In genomic region chr3:90255194-90255565, GRCm38 (mm10) we compare ENCODE assay signal across 9 mouse cellular contexts. TPM values are rescaled to one million over a fixed set of nuclear protein-coding genes. Genes with fewer than 3 reads are reported as not detected.
DNase-seq lines count a peak whose midpoint lies in the region; ATAC-seq and TF ChIP-seq lines count a peak whose summit lies in the region.
"Had no signal": no experiment of that assay in that cellular context is flagged by ENCODE, and none has a peak within 500 bp of the region (broad histone marks: within the 10 kb centered on the region; RNA-seq: fewer than 3 reads in every experiment).

No protein-coding gene starts in this region.

- DNase-seq in left cerebral cortex, adult 2 months (ENCODE audit: extremely low spot score in 1 of 2, low spot score in 2 of 2), result no peak
- DNase-seq in left cerebral cortex, adult 8-10 months (ENCODE audit: low spot score in 2 of 2), result no peak
- DNase-seq in intestine, embryonic 14.5 days (ENCODE audit: low spot score), result no peak
- DNase-seq in frontal cortex, postnatal 36 days (ENCODE audit: low spot score in 2 of 2), result no peak
- no peak for DNase-seq in gastrocnemius, adult 18-20 months (ENCODE audit: low spot score)

- TF ChIP-seq CTCF in left cerebral cortex, adult 2 months (IDR thresholded peaks at IDR 0.05), result no peak

- H3K4me1 ChIP-seq in embryonic facial prominence, embryonic 12.5 days, result peaks cover 18% of the 10 kb centered on the region
- peaks cover 8% of the 10 kb centered on the region for H3K4me1 ChIP-seq in intestine, embryonic 14.5 days (replicated peaks; ENCODE audit: control insufficient read depth, insufficient read depth, low read length)
- H3K4me1 ChIP-seq in neural tube, embryonic 12.5 days, result peaks cover 15% of the 10 kb centered on the region

- 23% methylated on average over 2 of the region's 2 CpGs for WGBS in embryonic facial prominence, embryonic 12.5 days
- 18% methylated on average over 2 of the region's 2 CpGs for WGBS in intestine, embryonic 14.5 days
- WGBS in neural tube, embryonic 12.5 days, result 19% methylated on average over 2 of the region's 2 CpGs

- no peak overlapping the region; the same call in 1 of the 2 replicates for H3K27ac ChIP-seq in left cerebral cortex, adult 2 months
- H3K27ac ChIP-seq in embryonic facial prominence, embryonic 12.5 days, result peak overlapping the region; percentile 79; the same call in 1 of the 2 replicates
- no peak overlapping the region for H3K27ac ChIP-seq in intestine, embryonic 14.5 days (ENCODE audit: low read depth)
- H3K27ac ChIP-seq in neural tube, embryonic 12.5 days, result no peak overlapping the region

- H3K4me2 ChIP-seq in embryonic facial prominence, embryonic 12.5 days (replicated peaks), result peak overlapping the region; percentile 81
- peak overlapping the region; percentile 91 for H3K4me2 ChIP-seq in intestine, embryonic 14.5 days (ENCODE audit: low read length)
- H3K4me2 ChIP-seq in neural tube, embryonic 12.5 days (replicated peaks), result peak overlapping the region; percentile 83

- peaks cover 42% of the 10 kb centered on the region for H3K36me3 ChIP-seq in embryonic facial prominence, embryonic 12.5 days
- peaks cover 45% of the 10 kb centered on the region for H3K36me3 ChIP-seq in intestine, embryonic 14.5 days (ENCODE audit: control insufficient read depth, insufficient read depth, low read length)
- peaks cover 39% of the 10 kb centered on the region for H3K36me3 ChIP-seq in neural tube, embryonic 12.5 days

- H3K4me3 ChIP-seq in left cerebral cortex, adult 2 months, result peak overlapping the region; percentile 96
- H3K4me3 ChIP-seq in embryonic facial prominence, embryonic 12.5 days, result peak overlapping the region; percentile 88
- peak overlapping the region; percentile 93 for H3K4me3 ChIP-seq in intestine, embryonic 14.5 days (ENCODE audit: low read depth, low read length)
- H3K4me3 ChIP-seq in neural tube, embryonic 12.5 days, result peak overlapping the region; percentile 88

- H3K27me3 ChIP-seq in embryonic facial prominence, embryonic 12.5 days, result no peaks in the 10 kb centered on the region
- no peaks in the 10 kb centered on the region for H3K27me3 ChIP-seq in intestine, embryonic 14.5 days (replicated peaks; ENCODE audit: control insufficient read depth, insufficient read depth, low read length)
- no peaks in the 10 kb centered on the region for H3K27me3 ChIP-seq in neural tube, embryonic 12.5 days (replicated peaks)

- no peaks in the 10 kb centered on the region for H3K9me3 ChIP-seq in embryonic facial prominence, embryonic 12.5 days
- H3K9me3 ChIP-seq in intestine, embryonic 14.5 days (ENCODE audit: control insufficient read depth, low read length), result no peaks in the 10 kb centered on the region
- H3K9me3 ChIP-seq in neural tube, embryonic 12.5 days, result no peaks in the 10 kb centered on the region

- H3K9ac ChIP-seq in embryonic facial prominence, embryonic 12.5 days, result peak overlapping the region; percentile 88
- H3K9ac ChIP-seq in intestine, embryonic 14.5 days (ENCODE audit: low read length), result peak overlapping the region; percentile 88
- peak overlapping the region; percentile 88 for H3K9ac ChIP-seq in neural tube, embryonic 12.5 days

- intact Hi-C loops in left cerebral cortex, adult 2 months (cut with DNase I), result no loop called here

- no peak for ATAC-seq in embryonic facial prominence, embryonic 12.5 days (ENCODE audit: insufficient number of reproducible peaks, insufficient read depth, low FRiP score, low TSS enrichment)
- ATAC-seq in intestine, embryonic 14.5 days (replicated peaks; ENCODE audit: low FRiP score, low TSS enrichment, low read depth), result no peak
- no peak for ATAC-seq in neural tube, embryonic 12.5 days (ENCODE audit: low FRiP score, low read depth)
- ATAC-seq in cerebellum, adult (ENCODE audit: insufficient number of reproducible peaks, low FRiP score, low TSS enrichment), result no peak

RNA-seq across cellular contexts. Expression of gene Crtc2, which starts 1.2 kb away (rescaled TPM):
- total RNA-seq in left cerebral cortex, adult 2 months (2021), result 10 to 100 TPM; 39.5 to 43.6 TPM
- 10 to 100 TPM; 33.0 to 41.6 (median 35.8) TPM for total RNA-seq in left cerebral cortex, adult 8-10 months (2022)
- polyA plus RNA-seq in embryonic facial prominence, embryonic 12.5 days (2016; fragmentation: Nextera tagmentation; extraction: Ambion mirVana), result 20.3 and 21.7 TPM in 2 replicates
- 17.3 and 17.5 TPM in 2 replicates for polyA plus RNA-seq in intestine, embryonic 14.5 days (2014; fragmentation: Nextera tagmentation; extraction: Ambion mirVana)
- polyA plus RNA-seq in neural tube, embryonic 12.5 days (2016; fragmentation: Nextera tagmentation; extraction: Ambion mirVana), result 22.4 and 25.3 TPM in 2 replicates
- total RNA-seq in gastrocnemius, adult 18-20 months (2021), result 10 to 100 TPM; 13.7 to 16.2 TPM

RNA-seq across cellular contexts. Expression of gene Slc39a1, which starts 7.2 kb away (rescaled TPM):
- total RNA-seq in left cerebral cortex, adult 2 months (2021), result 10 to 100 TPM; 38.8 to 43.0 TPM
- total RNA-seq in left cerebral cortex, adult 8-10 months (2022), result 10 to 100 TPM; 43.0 to 52.8 (median 49.6) TPM
- polyA plus RNA-seq in embryonic facial prominence, embryonic 12.5 days (2016; fragmentation: Nextera tagmentation; extraction: Ambion mirVana), result 63.3 and 63.5 TPM in 2 replicates
- polyA plus RNA-seq in intestine, embryonic 14.5 days (2014; fragmentation: Nextera tagmentation; extraction: Ambion mirVana), result 101 and 104 TPM in 2 replicates
- 33.8 and 44.2 TPM in 2 replicates for polyA plus RNA-seq in neural tube, embryonic 12.5 days (2016; fragmentation: Nextera tagmentation; extraction: Ambion mirVana)
- 10 to 100 TPM; 38.9 to 40.7 TPM for total RNA-seq in gastrocnemius, adult 18-20 months (2021)

RNA-seq across cellular contexts. Expression of gene Dennd4b, which starts 9.8 kb away (rescaled TPM):
- total RNA-seq in left cerebral cortex, adult 2 months (2021), result 10 to 100 TPM; 35.0 to 36.7 TPM
- 10 to 100 TPM; 35.2 to 38.6 (median 37.1) TPM for total RNA-seq in left cerebral cortex, adult 8-10 months (2022)
- 5.7 and 8.0 TPM in 2 replicates for polyA plus RNA-seq in embryonic facial prominence, embryonic 12.5 days (2016; fragmentation: Nextera tagmentation; extraction: Ambion mirVana)
- polyA plus RNA-seq in intestine, embryonic 14.5 days (2014; fragmentation: Nextera tagmentation; extraction: Ambion mirVana), result 3.6 and 4.9 TPM in 2 replicates
- polyA plus RNA-seq in neural tube, embryonic 12.5 days (2016; fragmentation: Nextera tagmentation; extraction: Ambion mirVana), result 6.6 and 6.8 TPM in 2 replicates
- total RNA-seq in gastrocnemius, adult 18-20 months (2021), result 10 to 100 TPM; 81.1 to 81.6 TPM

RNA-seq across cellular contexts. Expression of gene Creb3l4, which starts 11.9 kb away (rescaled TPM):
- under 1 TPM; 0.42 to 0.50 TPM for total RNA-seq in left cerebral cortex, adult 2 months (2021)
- under 1 TPM; 0.25 to 0.72 (median 0.52) TPM for total RNA-seq in left cerebral cortex, adult 8-10 months (2022)
- 8.5 and 9.7 TPM in 2 replicates for polyA plus RNA-seq in embryonic facial prominence, embryonic 12.5 days (2016; fragmentation: Nextera tagmentation; extraction: Ambion mirVana)
- 5.8 and 6.9 TPM in 2 replicates for polyA plus RNA-seq in intestine, embryonic 14.5 days (2014; fragmentation: Nextera tagmentation; extraction: Ambion mirVana)
- 3.8 and 4.2 TPM in 2 replicates for polyA plus RNA-seq in neural tube, embryonic 12.5 days (2016; fragmentation: Nextera tagmentation; extraction: Ambion mirVana)
- total RNA-seq in gastrocnemius, adult 18-20 months (2021), result not detected
- total RNA-seq: layer of hippocampus, postnatal 25 days had no signal

RNA-seq across cellular contexts. Expression of gene Jtb, which starts 23.8 kb away (rescaled TPM):
- total RNA-seq in left cerebral cortex, adult 2 months (2021), result 10 to 100 TPM; 43.8 to 49.5 TPM
- 10 to 100 TPM; 29.4 to 40.3 (median 33.6) TPM for total RNA-seq in left cerebral cortex, adult 8-10 months (2022)
- 90.5 and 97.3 TPM in 2 replicates for polyA plus RNA-seq in embryonic facial prominence, embryonic 12.5 days (2016; fragmentation: Nextera tagmentation; extraction: Ambion mirVana)
- 112 and 114 TPM in 2 replicates for polyA plus RNA-seq in intestine, embryonic 14.5 days (2014; fragmentation: Nextera tagmentation; extraction: Ambion mirVana)
- 86.3 and 86.7 TPM in 2 replicates for polyA plus RNA-seq in neural tube, embryonic 12.5 days (2016; fragmentation: Nextera tagmentation; extraction: Ambion mirVana)
- total RNA-seq in gastrocnemius, adult 18-20 months (2021), result 10 to 100 TPM; 73.7 to 75.0 TPM
